Mouse (Mus musculus) right cerebral cortex, adult 18-20 months (tissue): ENCODE data around the gene Gm2016.
"Not testable (repeated sequence)": the region's sequence is repeated elsewhere in the genome, so short reads cannot be mapped to it uniquely, and the experiment has no call there.

Source experiments
- DNase-seq: peaks from one replicate; pipeline ENCODE4 v3.0.0; 2022; ENCODE audit warnings: mixed read lengths

Gene Gm2016

GRCm38 (mm10) chr12:87873772-87874171 lies at the start of gene Gm2016:
TSS of gene Gm2016 (plus strand) at chr12:87874072.
- not testable (repeated sequence) for DNase-seq

- not testable (repeated sequence) for DNase-seq
Observed at GRCm38 (mm10) chr12:87842239-87842638, 31.6 kb upstream of the Gm2016 start, which contains the start of gene Gm2001. TSS of gene Gm2001 (minus strand) at chr12:87842339.

GRCm38 (mm10) chr12:87850657-87851056 lies 23.2 kb upstream of the Gm2016 start:
- DNase-seq, result not testable (repeated sequence)

- DNase-seq, result not testable (repeated sequence)
Observed at GRCm38 (mm10) chr12:87856067-87856466, 17.8 kb upstream of the Gm2016 start.

GRCm38 (mm10) chr12:87861740-87862692 lies 11.9 kb upstream of the Gm2016 start:
- DNase-seq, result not testable (repeated sequence)

GRCm38 (mm10) chr12:87863638-87864037 lies 10.2 kb upstream of the Gm2016 start:
- DNase-seq, result not testable (repeated sequence)

GRCm38 (mm10) chr12:87864048-87864447 lies 9.8 kb upstream of the Gm2016 start:
- DNase-seq, result not testable (repeated sequence)

GRCm38 (mm10) chr12:87895070-87895469 lies 21.2 kb downstream of the Gm2016 start, which contains the start of gene Gm2022:
TSS of gene Gm2022 (plus strand) at chr12:87895370.
- not testable (repeated sequence) for DNase-seq

GRCm38 (mm10) chr12:87919721-87920120 lies 45.8 kb downstream of the Gm2016 start, which contains the start of gene Gm2035:
TSS of gene Gm2035 (minus strand) at chr12:87919857.
- not testable (repeated sequence) for DNase-seq
